Mouse (Mus musculus): ENCODE measurements around the gene Bach1. TPM values are rescaled to one million over a fixed set of nuclear protein-coding genes. Genes with fewer than 3 reads are reported as not detected.
A peak's percentile ranks its signal among the peaks of the same experiment; 100 is the strongest.

Bach1 gene
- 100 to 1,000 TPM in 22 of 26 experiments, 10 to 100 TPM in 4; 49.6 to 586 (median 135) TPM for total RNA-seq (2018; cell fraction: chromatin; rRNA removed)
- total RNA-seq (2018; cell fraction: cytosol; rRNA removed): 100 to 1,000 TPM in 6 of 26 experiments, 10 to 100 TPM in 20; 20.7 to 221 (median 85.7) TPM
- 100 to 1,000 TPM in 23 of 26 experiments, 10 to 100 TPM in 3; 76.3 to 456 (median 155) TPM for total RNA-seq (2018; cell fraction: nucleus; rRNA removed)
- 36.8 to 60.6 TPM (median 36.9 TPM) in 3 replicates for polyA plus RNA-seq (2018)

- WGBS (ENCODE audit: missing documents): 0% methylated on average over 63 of the region's 84 CpGs
- H3K79me2 ChIP-seq (ENCODE audit: inconsistent target): peaks cover 47% of the 10 kb centered on the region
- peak within 1 kb of the TSS; percentile 88 for H3K27ac ChIP-seq
- no peaks in the 10 kb centered on the region for H3K36me3 ChIP-seq (ENCODE audit: inconsistent target)
- H3K4me3 ChIP-seq (ENCODE audit: inconsistent target): peak within 1 kb of the TSS; percentile 88
Observed at GRCm38 (mm10) chr16:87698692-87699305, at the start of gene Bach1. TSS of gene Bach1 (plus strand) at chr16:87698945.

GRCm38 (mm10) chr16:87652344-87652743 is 46.4 kb upstream of the Bach1 start:
- 86% methylated on average over 8 of the region's 8 CpGs for WGBS (ENCODE audit: missing documents)
- no peaks in the 10 kb centered on the region for H3K79me2 ChIP-seq (ENCODE audit: inconsistent target)
- H3K4me3 ChIP-seq (ENCODE audit: inconsistent target): no peak overlapping the region
- H3K36me3 ChIP-seq (ENCODE audit: inconsistent target): no peaks in the 10 kb centered on the region
- H3K27ac ChIP-seq: no peak overlapping the region

- H3K4me3 ChIP-seq (ENCODE audit: inconsistent target): no peak overlapping the region
- H3K27ac ChIP-seq: peak overlapping the region; percentile 87
- no peaks in the 10 kb centered on the region for H3K36me3 ChIP-seq (ENCODE audit: inconsistent target)
- no peaks in the 10 kb centered on the region for H3K79me2 ChIP-seq (ENCODE audit: inconsistent target)
- WGBS (ENCODE audit: missing documents): 32% methylated on average over 13 of the region's 13 CpGs
Observed at GRCm38 (mm10) chr16:87652924-87653323, 45.8 kb upstream of the Bach1 start.

GRCm38 (mm10) chr16:87654016-87654575 is 44.6 kb upstream of the Bach1 start:
- 19% methylated on average over 11 of the region's 11 CpGs for WGBS (ENCODE audit: missing documents)
- H3K27ac ChIP-seq: peak overlapping the region; percentile 87

GRCm38 (mm10) chr16:87655005-87655404 is 43.7 kb upstream of the Bach1 start:
- Histone ChIP-seq H3K79me2 (ENCODE audit: inconsistent target) (no peaks in the 10 kb centered on the region), H3K36me3 (ENCODE audit: inconsistent target) (no peaks in the 10 kb centered on the region), H3K27ac (peak overlapping the region; percentile 87), H3K4me3 (ENCODE audit: inconsistent target) (no peak overlapping the region)
- 20% methylated on average over 5 of the region's 5 CpGs for WGBS (ENCODE audit: missing documents)

More at GRCm38 (mm10) chr16:87654016-87654575, 44.6 kb upstream of the Bach1 start:
- no peaks in the 10 kb centered on the region for H3K79me2 ChIP-seq (ENCODE audit: inconsistent target)
- no peaks in the 10 kb centered on the region for H3K36me3 ChIP-seq (ENCODE audit: inconsistent target)
- H3K4me3 ChIP-seq (ENCODE audit: inconsistent target): no peak overlapping the region

GRCm38 (mm10) chr16:87655579-87655978 is 43.2 kb upstream of the Bach1 start:
- Histone ChIP-seq H3K27ac (peak overlapping the region; percentile 87), H3K4me3 (ENCODE audit: inconsistent target) (no peak overlapping the region), H3K36me3 (ENCODE audit: inconsistent target) (no peaks in the 10 kb centered on the region), H3K79me2 (ENCODE audit: inconsistent target) (no peaks in the 10 kb centered on the region)
- 38% methylated on average over 9 of the region's 9 CpGs for WGBS (ENCODE audit: missing documents)

GRCm38 (mm10) chr16:87656771-87657170 is 42.0 kb upstream of the Bach1 start:
- no peak overlapping the region for H3K27ac ChIP-seq
- no peaks in the 10 kb centered on the region for H3K79me2 ChIP-seq (ENCODE audit: inconsistent target)
- WGBS (ENCODE audit: missing documents): 69% methylated on average over 4 of the region's 4 CpGs
- H3K36me3 ChIP-seq (ENCODE audit: inconsistent target): no peaks in the 10 kb centered on the region
- H3K4me3 ChIP-seq (ENCODE audit: inconsistent target): no peak overlapping the region

- no peak overlapping the region for H3K4me3 ChIP-seq (ENCODE audit: inconsistent target)
- 95% methylated on average over 9 of the region's 9 CpGs for WGBS (ENCODE audit: missing documents)
- H3K79me2 ChIP-seq (ENCODE audit: inconsistent target): no peaks in the 10 kb centered on the region
- H3K36me3 ChIP-seq (ENCODE audit: inconsistent target): no peaks in the 10 kb centered on the region
- no peak overlapping the region for H3K27ac ChIP-seq
Observed at GRCm38 (mm10) chr16:87657291-87657690, 41.5 kb upstream of the Bach1 start.

GRCm38 (mm10) chr16:87661024-87661471 is 37.7 kb upstream of the Bach1 start:
- 6% methylated on average over 12 of the region's 12 CpGs for WGBS (ENCODE audit: missing documents)
- no peaks in the 10 kb centered on the region for H3K79me2 ChIP-seq (ENCODE audit: inconsistent target)
- H3K4me3 ChIP-seq (ENCODE audit: inconsistent target): no peak overlapping the region
- no peaks in the 10 kb centered on the region for H3K36me3 ChIP-seq (ENCODE audit: inconsistent target)
- peak overlapping the region; percentile 85 for H3K27ac ChIP-seq

GRCm38 (mm10) chr16:87661636-87662035 is 37.1 kb upstream of the Bach1 start:
- Histone ChIP-seq H3K4me3 (ENCODE audit: inconsistent target) (no peak overlapping the region), H3K79me2 (ENCODE audit: inconsistent target) (no peaks in the 10 kb centered on the region), H3K27ac (peak overlapping the region; percentile 85), H3K36me3 (ENCODE audit: inconsistent target) (no peaks in the 10 kb centered on the region)
- WGBS (ENCODE audit: missing documents): 36% methylated on average over 8 of the region's 8 CpGs

GRCm38 (mm10) chr16:87662528-87662927 is 36.2 kb upstream of the Bach1 start:
- 95% methylated on average over 2 of the region's 2 CpGs for WGBS (ENCODE audit: missing documents)
- no peaks in the 10 kb centered on the region for H3K36me3 ChIP-seq (ENCODE audit: inconsistent target)
- H3K27ac ChIP-seq: no peak overlapping the region
- no peaks in the 10 kb centered on the region for H3K79me2 ChIP-seq (ENCODE audit: inconsistent target)
- H3K4me3 ChIP-seq (ENCODE audit: inconsistent target): no peak overlapping the region

GRCm38 (mm10) chr16:87663890-87664289 is 34.9 kb upstream of the Bach1 start:
- Histone ChIP-seq H3K36me3 (ENCODE audit: inconsistent target) (no peaks in the 10 kb centered on the region), H3K4me3 (ENCODE audit: inconsistent target) (no peak overlapping the region), H3K27ac (peak overlapping the region; percentile 63), H3K79me2 (ENCODE audit: inconsistent target) (no peaks in the 10 kb centered on the region)
- WGBS (ENCODE audit: missing documents): 3% methylated on average over 6 of the region's 6 CpGs

GRCm38 (mm10) chr16:87665246-87665645 is 33.5 kb upstream of the Bach1 start:
- Histone ChIP-seq H3K4me3 (ENCODE audit: inconsistent target) (no peak overlapping the region), H3K27ac (no peak overlapping the region), H3K79me2 (ENCODE audit: inconsistent target) (no peaks in the 10 kb centered on the region), H3K36me3 (ENCODE audit: inconsistent target) (no peaks in the 10 kb centered on the region)
- WGBS (ENCODE audit: missing documents): 79% methylated on average over 9 of the region's 9 CpGs

- H3K79me2 ChIP-seq (ENCODE audit: inconsistent target): no peaks in the 10 kb centered on the region
- no peak overlapping the region for H3K4me3 ChIP-seq (ENCODE audit: inconsistent target)
- H3K27ac ChIP-seq: no peak overlapping the region
- WGBS (ENCODE audit: missing documents): 91% methylated on average over 18 of the region's 19 CpGs
- no peaks in the 10 kb centered on the region for H3K36me3 ChIP-seq (ENCODE audit: inconsistent target)
Observed at GRCm38 (mm10) chr16:87665752-87666619, 32.8 kb upstream of the Bach1 start.
